8 mouse cellular contexts compared by ENCODE assay signal in the genomic region with DNA sequence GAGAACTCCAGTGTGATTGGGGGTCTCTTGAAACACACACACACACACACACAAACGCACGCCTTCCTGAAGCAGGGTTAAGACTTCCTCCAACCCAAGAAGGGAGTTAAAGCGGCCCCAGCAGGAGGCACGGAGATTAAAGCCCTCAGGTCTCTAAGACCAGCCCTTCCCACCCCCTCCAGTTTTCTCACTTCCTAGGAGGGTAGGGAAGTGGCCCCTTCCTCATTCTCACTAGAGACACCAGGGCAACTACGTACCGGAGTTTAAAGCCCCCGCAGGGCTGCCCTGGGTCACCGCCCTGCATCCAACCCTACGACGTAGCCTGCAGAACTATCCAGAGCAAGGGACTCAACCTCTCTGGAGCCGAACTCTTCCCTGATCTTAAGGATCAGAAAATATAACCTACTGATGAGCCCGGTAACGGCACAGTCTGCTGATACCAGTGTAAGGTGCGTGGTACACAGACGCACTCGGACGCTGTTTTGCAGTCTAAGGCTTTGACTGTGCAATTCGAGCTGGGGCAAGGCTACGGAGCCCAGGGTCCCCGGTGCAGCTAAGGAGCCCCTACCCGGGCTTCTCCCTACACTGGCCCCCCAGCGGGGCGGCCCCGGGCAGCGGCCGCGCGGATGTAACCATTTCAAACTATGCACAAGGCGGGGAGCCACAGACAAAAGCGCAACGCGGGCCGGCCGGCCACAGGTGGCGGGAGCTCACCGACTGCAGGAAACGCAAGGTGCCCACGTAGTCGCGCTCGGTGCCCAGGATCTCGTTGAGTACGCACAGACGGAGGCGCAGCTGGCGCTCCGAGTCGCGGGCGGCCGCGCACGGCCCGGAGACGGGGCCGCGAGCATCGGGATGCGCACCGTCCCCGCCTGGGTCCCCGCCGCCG. TPM values are rescaled to one million over a fixed set of nuclear protein-coding genes. Genes with fewer than 3 reads are reported as not detected.
DNase-seq lines count a peak whose midpoint lies in the region; ATAC-seq and TF ChIP-seq lines count a peak whose summit lies in the region.

No protein-coding gene starts in this region.

- peak overlapping the region; percentile 90 for H3K27ac ChIP-seq in gastrocnemius, adult 2 months
- H3K27ac ChIP-seq in forebrain, embryonic 10.5 days, result peak overlapping the region; percentile 90
- peak overlapping the region; percentile 79 for H3K27ac ChIP-seq in hindbrain, embryonic 13.5 days
- H3K27ac ChIP-seq in limb, embryonic 13.5 days, result peak overlapping the region; percentile 67
- peak overlapping the region; percentile 66 for H3K27ac ChIP-seq in midbrain, embryonic 12.5 days (replicated peaks)
- H3K27ac ChIP-seq in stomach, embryonic 16.5 days (ENCODE audit: low read length), result peak overlapping the region; percentile 19; the same call in 1 of the 2 replicates

- TF ChIP-seq CTCF in gastrocnemius, adult 2 months (IDR thresholded peaks at IDR 0.05), result no peak

- ATAC-seq in hindbrain, embryonic 13.5 days (ENCODE audit: low FRiP score), result peak; percentile 66
- peak; percentile 49 for ATAC-seq in limb, embryonic 13.5 days (ENCODE audit: low FRiP score, low read depth)
- ATAC-seq in midbrain, embryonic 12.5 days (ENCODE audit: low FRiP score, low read depth), result peak; percentile 50
- ATAC-seq in stomach, embryonic 16.5 days (ENCODE audit: insufficient read depth, low FRiP score), result peak; percentile 16; the same call in 1 of the 2 replicates

- peak overlapping the region; percentile 78 for H3K9ac ChIP-seq in hindbrain, embryonic 13.5 days
- peak overlapping the region; percentile 81 for H3K9ac ChIP-seq in limb, embryonic 13.5 days
- H3K9ac ChIP-seq in midbrain, embryonic 12.5 days (replicated peaks), result peak overlapping the region; percentile 76
- peak overlapping the region; percentile 80 for H3K9ac ChIP-seq in stomach, embryonic 16.5 days (ENCODE audit: low read length)

- H3K4me2 ChIP-seq in hindbrain, embryonic 13.5 days, result peak overlapping the region; percentile 63
- peak overlapping the region; percentile 93 for H3K4me2 ChIP-seq in limb, embryonic 13.5 days (replicated peaks)
- peak overlapping the region; percentile 90 for H3K4me2 ChIP-seq in midbrain, embryonic 12.5 days (replicated peaks)
- peak overlapping the region; percentile 96 for H3K4me2 ChIP-seq in stomach, embryonic 16.5 days (ENCODE audit: low read depth, low read length)

- WGBS in forebrain, embryonic 10.5 days, result under 1% methylated on average over 64 of the region's 64 CpGs
- WGBS in hindbrain, embryonic 13.5 days, result under 1% methylated on average over 60 of the region's 64 CpGs
- under 1% methylated on average over 53 of the region's 64 CpGs for WGBS in limb, embryonic 13.5 days
- WGBS in midbrain, embryonic 12.5 days, result under 1% methylated on average over 64 of the region's 64 CpGs
- WGBS in stomach, embryonic 16.5 days, result under 1% methylated on average over 64 of the region's 64 CpGs

- H3K36me3 ChIP-seq in forebrain, embryonic 10.5 days (replicated peaks), result peaks cover 8% of the 10 kb centered on the region; the same call in 1 of the 2 replicates
- H3K36me3 ChIP-seq in hindbrain, embryonic 13.5 days, result no peaks in the 10 kb centered on the region
- H3K36me3 ChIP-seq in limb, embryonic 13.5 days, result no peaks in the 10 kb centered on the region
- no peaks in the 10 kb centered on the region for H3K36me3 ChIP-seq in midbrain, embryonic 12.5 days
- H3K36me3 ChIP-seq in stomach, embryonic 16.5 days (ENCODE audit: control insufficient read depth, insufficient read depth, low read length), result no peaks in the 10 kb centered on the region

- intact Hi-C loops in gastrocnemius, adult 2 months (cut with DNase I), result no loop called here

- H3K9me3 ChIP-seq in forebrain, embryonic 10.5 days, result no peaks in the 10 kb centered on the region
- H3K9me3 ChIP-seq in hindbrain, embryonic 13.5 days, result no peaks in the 10 kb centered on the region
- no peaks in the 10 kb centered on the region for H3K9me3 ChIP-seq in limb, embryonic 13.5 days
- no peaks in the 10 kb centered on the region for H3K9me3 ChIP-seq in midbrain, embryonic 12.5 days
- no peaks in the 10 kb centered on the region for H3K9me3 ChIP-seq in stomach, embryonic 16.5 days (replicated peaks; ENCODE audit: control insufficient read depth, low read length)

- H3K27me3 ChIP-seq in forebrain, embryonic 10.5 days (ENCODE audit: poor library complexity, severe bottlenecking), result peaks cover 14% of the 10 kb centered on the region
- H3K27me3 ChIP-seq in hindbrain, embryonic 13.5 days, result no peaks in the 10 kb centered on the region
- no peaks in the 10 kb centered on the region for H3K27me3 ChIP-seq in limb, embryonic 13.5 days
- H3K27me3 ChIP-seq in midbrain, embryonic 12.5 days, result peaks cover 4% of the 10 kb centered on the region; the same call in 1 of the 2 replicates
- no peaks in the 10 kb centered on the region for H3K27me3 ChIP-seq in stomach, embryonic 16.5 days (ENCODE audit: control insufficient read depth, insufficient read depth, low read length)

- no peak for DNase-seq in gastrocnemius, adult 2 months
- DNase-seq in gastrocnemius, adult 18-20 months (ENCODE audit: low spot score), result no peak
- peak; percentile 53 for DNase-seq in Muller cell, postnatal 12 days (ENCODE audit: inconsistent ontology term)
- peak; percentile 65 for DNase-seq in forebrain, embryonic 10.5 days (ENCODE audit: extremely low spot score, low spot score)

- H3K4me1 ChIP-seq in forebrain, embryonic 10.5 days, result peaks cover 68% of the 10 kb centered on the region
- peaks cover 55% of the 10 kb centered on the region for H3K4me1 ChIP-seq in hindbrain, embryonic 13.5 days (replicated peaks)
- peaks cover 35% of the 10 kb centered on the region for H3K4me1 ChIP-seq in limb, embryonic 13.5 days
- H3K4me1 ChIP-seq in midbrain, embryonic 12.5 days, result peaks cover 41% of the 10 kb centered on the region
- peaks cover 16% of the 10 kb centered on the region for H3K4me1 ChIP-seq in stomach, embryonic 16.5 days (ENCODE audit: control insufficient read depth, insufficient read depth, low read length)

- H3K4me3 ChIP-seq in gastrocnemius, adult 2 months, result peak overlapping the region; percentile 71
- peak overlapping the region; percentile 79 for H3K4me3 ChIP-seq in forebrain, embryonic 10.5 days
- peak overlapping the region; percentile 58 for H3K4me3 ChIP-seq in hindbrain, embryonic 13.5 days
- peak overlapping the region; percentile 78 for H3K4me3 ChIP-seq in limb, embryonic 13.5 days
- peak overlapping the region; percentile 78 for H3K4me3 ChIP-seq in midbrain, embryonic 12.5 days
- peak overlapping the region; percentile 77 for H3K4me3 ChIP-seq in stomach, embryonic 16.5 days (replicated peaks; ENCODE audit: low read length)

RNA-seq across cellular contexts. Expression of a gene that starts 0.6 kb away (rescaled TPM):
- total RNA-seq in gastrocnemius, adult 2 months (2021), result 1 to 10 TPM; 3.0 to 5.2 TPM
- total RNA-seq in gastrocnemius, adult 18-20 months (2021), result 1 to 10 TPM; 3.4 to 5.1 TPM
- polyA plus RNA-seq in forebrain, embryonic 10.5 days (2016; fragmentation: Nextera tagmentation; extraction: Ambion mirVana), result 24.3 and 25.5 TPM in 2 replicates
- 24.7 and 29.7 TPM in 2 replicates for polyA plus RNA-seq in hindbrain, embryonic 13.5 days (2015; fragmentation: Nextera tagmentation; extraction: Ambion mirVana)
- 18.8 and 19.4 TPM in 2 replicates for polyA plus RNA-seq in limb, embryonic 13.5 days (2015; fragmentation: Nextera tagmentation; extraction: Ambion mirVana)
- polyA plus RNA-seq in midbrain, embryonic 12.5 days (2016; fragmentation: Nextera tagmentation; extraction: Ambion mirVana), result 26.2 and 27.4 TPM in 2 replicates
- polyA plus RNA-seq in stomach, embryonic 16.5 days (2015; fragmentation: Nextera tagmentation; extraction: Ambion mirVana), result 10.8 and 11.0 TPM in 2 replicates

Comparison
In these comparisons a context has a peak if more than half of its experiments do, and no peak if none do; other contexts are left out.
1. DNase-seq: peak in Muller cell, postnatal 12 days (single experiment) and forebrain, embryonic 10.5 days (single experiment); none in gastrocnemius, adult 2 months (single experiment) and gastrocnemius, adult 18-20 months (single experiment).
2. H3K27ac ChIP-seq: peak in every context shown above with its lines; median percentile 90 in gastrocnemius, adult 2 months; 90 in forebrain, embryonic 10.5 days; 79 in hindbrain, embryonic 13.5 days; 67 in limb, embryonic 13.5 days; 66 in midbrain, embryonic 12.5 days; 19 in stomach, embryonic 16.5 days.
3. ATAC-seq: peak in every context shown above with its lines; median percentile 66 in hindbrain, embryonic 13.5 days; 50 in midbrain, embryonic 12.5 days; 49 in limb, embryonic 13.5 days; 16 in stomach, embryonic 16.5 days.
4. Peak in every context shown above with its lines, with median percentiles within 50 percentile points of each other: H3K4me3 ChIP-seq, H3K4me2 ChIP-seq and H3K9ac ChIP-seq.